Mouse (Mus musculus): Measurements from ENCODE around the gene Pnpt1. TPM values are rescaled to one million over a fixed set of nuclear protein-coding genes. Genes with fewer than 3 reads are reported as not detected.

Pnpt1 gene
- polyA plus RNA-seq (2015; fragmentation: Nextera tagmentation; extraction: Ambion mirVana) = 26.1 and 32.1 TPM in 2 replicates

DNA sequence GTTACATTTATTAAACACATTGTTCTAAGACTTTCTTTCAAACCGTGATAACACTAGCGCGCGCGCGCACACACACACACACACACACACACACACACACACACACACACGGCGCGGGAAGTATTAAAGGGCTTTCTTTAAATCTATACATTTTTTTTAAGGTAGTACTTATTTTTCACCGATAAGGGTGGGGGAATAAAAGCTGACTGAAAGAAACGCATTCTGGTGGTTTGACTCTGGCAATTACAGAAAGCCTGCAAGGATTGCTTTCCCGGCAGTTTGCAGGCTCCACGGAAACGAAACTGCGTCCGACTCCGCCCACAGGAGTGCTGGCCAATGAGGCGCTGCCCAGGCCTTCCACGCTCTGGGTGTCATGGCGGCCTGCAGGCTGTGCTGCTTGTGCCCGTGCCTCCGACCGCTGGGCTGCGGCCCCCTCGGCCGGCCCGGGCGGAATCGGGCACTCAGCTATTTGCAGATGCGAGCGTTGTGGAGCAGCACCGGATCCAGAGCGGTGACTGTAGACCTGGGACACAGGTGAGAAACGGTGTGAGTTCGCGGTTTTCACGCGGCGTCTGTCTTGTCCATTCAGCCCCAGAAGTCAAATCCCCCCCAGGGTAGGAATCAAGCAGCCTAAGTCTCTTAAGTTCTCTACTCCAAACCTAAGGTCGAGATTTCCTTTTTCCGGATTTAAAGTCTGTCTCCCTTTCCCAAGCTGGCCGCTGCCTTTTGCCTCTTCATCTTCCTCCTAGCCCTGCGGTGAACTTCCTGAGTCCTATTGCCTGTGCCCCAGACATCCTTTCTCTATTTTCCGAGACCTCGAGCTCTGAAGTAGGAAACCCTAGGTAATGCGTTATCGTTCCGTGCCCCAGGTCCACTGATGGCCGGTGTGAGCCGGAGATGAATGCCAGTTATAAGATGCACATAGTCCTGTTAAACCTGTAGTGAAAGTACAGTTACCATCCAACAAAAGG, at the start of gene Pnpt1:
Pnpt1 (plus strand) TSS at position 360 of the 971 bp plus-strand sequence.
- Histone ChIP-seq H3K4me2 (peak within 1 kb of the TSS; percentile 63), H3K27me3 (replicated peaks) (no peaks in the 10 kb centered on the region), H3K9me3 (replicated peaks) (no peaks in the 10 kb centered on the region), H3K36me3 (peaks cover 8% of the 10 kb centered on the region), H3K4me3 (replicated peaks) (peak within 1 kb of the TSS; percentile 66), H3K4me1 (peaks cover 4% of the 10 kb centered on the region), H3K9ac (replicated peaks) (peak within 1 kb of the TSS; percentile 71), H3K27ac (replicated peaks) (peak within 1 kb of the TSS; percentile 78)
- ATAC-seq (ENCODE audit: low FRiP score) = peak; percentile 100
- 4% methylated on average over 50 of the region's 50 CpGs for WGBS

DNA sequence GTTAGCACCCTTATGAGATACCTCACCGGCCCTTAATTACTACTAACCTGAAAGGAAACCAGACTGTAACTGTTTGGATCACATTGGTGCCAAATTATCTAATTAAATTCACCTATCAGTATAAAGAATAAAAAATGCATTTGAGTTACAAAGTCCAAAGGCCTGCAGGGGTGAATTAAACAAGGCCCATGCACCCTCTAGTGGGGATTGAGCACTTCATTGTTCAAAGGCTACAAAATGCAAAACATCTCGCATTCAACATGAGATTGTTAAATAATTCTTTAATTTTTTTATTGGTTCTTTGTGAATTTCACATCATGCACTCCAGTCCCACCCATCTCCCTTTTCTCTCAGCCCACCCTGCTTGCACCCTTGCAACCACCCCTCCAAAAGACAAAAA, 38.1 kb upstream of the Pnpt1 start:
- Histone ChIP-seq H3K9ac (replicated peaks) (no peak overlapping the region), H3K36me3 (no peaks in the 10 kb centered on the region), H3K4me2 (no peak overlapping the region), H3K4me1 (no peaks in the 10 kb centered on the region), H3K9me3 (replicated peaks) (no peaks in the 10 kb centered on the region), H3K4me3 (replicated peaks) (no peak overlapping the region), H3K27ac (replicated peaks) (no peak overlapping the region), H3K27me3 (replicated peaks) (no peaks in the 10 kb centered on the region)
- 90% methylated on average over 2 of the region's 2 CpGs for WGBS
- ATAC-seq (ENCODE audit: low FRiP score) = no peak

DNA sequence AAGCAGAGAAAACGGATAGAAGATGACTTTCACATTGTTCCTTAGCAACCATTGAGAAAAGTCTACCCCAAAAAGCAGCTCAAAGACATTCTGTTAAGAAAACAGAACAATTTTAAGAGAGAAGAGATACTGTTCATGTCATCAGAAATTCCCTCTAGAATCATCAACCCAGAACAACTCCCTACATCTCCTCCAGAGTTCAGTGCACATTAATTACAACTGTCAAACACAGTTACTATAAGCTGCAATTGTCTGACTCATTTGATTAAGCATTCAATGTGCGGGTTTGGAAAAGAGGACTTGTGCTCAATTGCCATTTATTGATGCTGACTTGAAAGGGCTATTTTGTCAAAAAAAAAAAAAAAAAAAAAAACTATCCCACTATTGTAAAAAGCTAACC, 31.6 kb upstream of the Pnpt1 start:
- H3K27me3 ChIP-seq (replicated peaks) = no peaks in the 10 kb centered on the region
- H3K4me3 ChIP-seq (replicated peaks) = no peak overlapping the region
- H3K9ac ChIP-seq (replicated peaks) = no peak overlapping the region
- no peak overlapping the region for H3K27ac ChIP-seq (replicated peaks)
- ATAC-seq (ENCODE audit: low FRiP score) = no peak
- H3K4me2 ChIP-seq = no peak overlapping the region
- no peaks in the 10 kb centered on the region for H3K36me3 ChIP-seq
- no peaks in the 10 kb centered on the region for H3K4me1 ChIP-seq
- H3K9me3 ChIP-seq (replicated peaks) = no peaks in the 10 kb centered on the region
- 37% methylated on average over 2 of the region's 2 CpGs for WGBS

DNA sequence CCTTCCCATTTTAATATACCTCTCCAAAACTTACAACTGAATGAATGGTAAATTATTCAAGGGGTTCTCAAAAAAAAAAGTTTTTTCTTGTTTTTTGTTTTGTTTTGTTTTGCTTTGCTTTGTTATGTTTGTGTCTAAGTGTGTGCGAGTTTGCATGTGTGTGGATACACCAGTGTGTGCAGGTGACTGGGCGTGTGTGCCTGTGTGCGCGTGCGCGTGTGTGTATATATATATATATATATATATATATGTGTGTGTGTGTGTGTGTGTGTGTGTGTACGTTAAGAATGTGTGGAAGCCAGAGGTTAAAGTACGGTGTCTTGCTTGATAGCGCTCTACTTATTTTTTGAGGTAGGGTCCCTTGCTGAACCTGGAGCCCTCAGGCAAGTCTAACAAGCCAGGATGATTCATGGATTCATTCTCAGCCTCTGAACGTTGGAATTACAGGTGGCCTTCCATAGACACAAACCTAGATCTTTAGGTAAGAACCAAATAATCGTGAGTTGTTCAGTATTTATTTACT, 621 bp upstream of the Pnpt1 start:
- Histone ChIP-seq H3K4me3 (replicated peaks) (peak overlapping the region; percentile 66), H3K36me3 (peaks cover 6% of the 10 kb centered on the region), H3K27me3 (replicated peaks) (no peaks in the 10 kb centered on the region), H3K9ac (replicated peaks) (peak overlapping the region; percentile 71), H3K4me1 (peaks cover 4% of the 10 kb centered on the region), H3K4me2 (peak overlapping the region; percentile 63), H3K9me3 (replicated peaks) (no peaks in the 10 kb centered on the region), H3K27ac (replicated peaks) (peak overlapping the region; percentile 78; the same call in 1 of the 2 replicates)
- peak; percentile 78 for ATAC-seq (ENCODE audit: low FRiP score)
- 56% methylated on average over 11 of the region's 11 CpGs for WGBS

DNA sequence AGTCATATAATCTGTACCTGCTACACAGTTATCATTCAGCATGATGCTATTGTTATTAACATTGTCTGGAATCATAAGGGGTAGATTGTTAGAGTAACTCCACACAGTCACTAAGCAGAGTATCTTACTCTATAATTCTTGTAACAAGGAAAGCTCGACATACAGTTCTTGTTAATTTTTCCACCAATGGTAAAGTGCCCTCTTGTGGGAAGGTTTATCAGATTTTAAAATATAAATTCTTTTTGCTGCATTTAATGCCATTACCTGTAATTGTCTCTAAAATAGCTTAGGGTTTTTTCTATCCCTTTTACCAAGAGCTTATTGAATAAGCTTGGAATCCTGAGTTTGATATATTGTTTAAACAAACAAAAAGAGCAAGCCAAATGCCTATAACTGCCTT, 10.1 kb downstream of the Pnpt1 start:
- 67% methylated on average over 1 of the region's 1 CpGs for WGBS
- H3K4me2 ChIP-seq = no peak overlapping the region
- H3K9ac ChIP-seq (replicated peaks) = no peak overlapping the region
- no peak for ATAC-seq (ENCODE audit: low FRiP score)
- H3K36me3 ChIP-seq = peaks cover 33% of the 10 kb centered on the region
- no peaks in the 10 kb centered on the region for H3K27me3 ChIP-seq (replicated peaks)
- H3K9me3 ChIP-seq (replicated peaks) = no peaks in the 10 kb centered on the region
- H3K4me3 ChIP-seq (replicated peaks) = no peak overlapping the region
- no peaks in the 10 kb centered on the region for H3K4me1 ChIP-seq
- no peak overlapping the region for H3K27ac ChIP-seq (replicated peaks)

DNA sequence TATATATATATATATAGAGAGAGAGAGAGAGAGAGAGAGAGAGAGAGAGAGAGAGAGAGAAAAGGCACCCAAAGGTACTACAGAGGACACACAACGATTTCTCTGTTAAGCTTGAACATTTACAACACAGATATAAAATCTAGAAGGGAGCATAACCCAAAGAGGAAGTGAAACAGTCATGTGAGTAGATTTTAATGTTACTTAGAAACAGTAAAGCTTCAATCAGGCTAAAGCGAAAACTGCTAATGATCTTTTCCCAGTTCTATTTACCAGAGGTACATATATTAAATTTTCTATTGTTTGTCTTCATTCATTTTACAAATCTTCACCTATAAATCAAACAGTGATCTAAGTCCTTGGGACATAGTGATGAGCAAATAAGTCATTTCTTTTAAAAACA, 18.4 kb downstream of the Pnpt1 start:
- no peaks in the 10 kb centered on the region for H3K4me1 ChIP-seq
- H3K36me3 ChIP-seq = peaks cover 30% of the 10 kb centered on the region
- H3K27ac ChIP-seq (replicated peaks) = no peak overlapping the region
- 94% methylated on average over 2 of the region's 2 CpGs for whole genome bisulfite sequencing
- H3K4me2 ChIP-seq = no peak overlapping the region
- no peaks in the 10 kb centered on the region for H3K9me3 ChIP-seq (replicated peaks)
- no peaks in the 10 kb centered on the region for H3K27me3 ChIP-seq (replicated peaks)
- no peak overlapping the region for H3K4me3 ChIP-seq (replicated peaks)
- H3K9ac ChIP-seq (replicated peaks) = no peak overlapping the region
- no peak for ATAC-seq (ENCODE audit: low FRiP score)

DNA sequence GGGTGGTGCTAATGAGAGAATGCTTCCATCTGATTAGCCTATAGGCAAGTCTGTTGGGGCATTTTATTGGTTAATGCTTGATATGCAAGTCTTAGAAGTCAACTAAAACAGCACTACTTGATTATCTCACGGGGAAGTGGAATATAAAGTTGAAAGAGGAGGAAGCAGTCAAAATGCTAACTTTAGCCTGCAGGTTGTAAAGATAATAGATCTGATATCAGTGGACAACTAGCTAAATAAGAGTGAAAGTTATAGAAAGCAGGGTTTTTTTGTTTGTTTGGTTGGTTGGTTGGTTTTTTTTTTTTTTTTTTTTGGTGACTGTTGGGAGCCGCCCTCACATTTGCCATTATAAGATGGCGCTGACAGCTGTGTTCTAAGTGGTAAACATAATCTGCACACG, 33.0 kb downstream of the Pnpt1 start:
- H3K36me3 ChIP-seq = peaks cover 21% of the 10 kb centered on the region
- 90% methylated on average over 4 of the region's 4 CpGs for WGBS
- no peaks in the 10 kb centered on the region for H3K27me3 ChIP-seq (replicated peaks)
- H3K9me3 ChIP-seq (replicated peaks) = no peaks in the 10 kb centered on the region
- no peak overlapping the region for H3K9ac ChIP-seq (replicated peaks)
- H3K27ac ChIP-seq (replicated peaks) = no peak overlapping the region
- no peak overlapping the region for H3K4me2 ChIP-seq
- H3K4me3 ChIP-seq (replicated peaks) = no peak overlapping the region
- ATAC-seq (ENCODE audit: low FRiP score) = no peak
- no peaks in the 10 kb centered on the region for H3K4me1 ChIP-seq

DNA sequence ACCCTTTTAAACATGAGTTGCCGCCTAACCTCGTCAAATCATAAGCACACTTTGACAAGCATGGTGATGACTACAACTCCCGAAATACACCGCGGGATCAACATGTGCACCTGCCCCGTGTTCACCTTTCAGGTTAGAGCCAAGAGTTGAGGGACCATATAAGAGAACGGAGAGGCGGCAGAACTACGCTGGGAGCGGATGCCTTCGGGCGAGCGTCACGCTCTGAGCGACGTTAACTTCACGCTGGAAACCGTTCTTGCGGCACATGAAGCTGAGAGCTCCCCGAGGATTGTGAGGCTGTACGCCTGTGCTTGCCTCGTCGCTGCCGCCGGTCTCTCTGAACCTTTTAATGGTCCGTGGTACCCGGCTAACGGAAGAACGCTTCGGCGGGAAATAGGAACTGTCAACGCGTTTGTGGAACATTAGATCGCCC, 41.4 kb downstream of the Pnpt1 start:
- ATAC-seq (ENCODE audit: low FRiP score) = peak; percentile 57
- peak overlapping the region; percentile 68 for H3K4me3 ChIP-seq (replicated peaks)
- H3K9me3 ChIP-seq (replicated peaks) = no peaks in the 10 kb centered on the region
- WGBS = under 1% methylated on average over 34 of the region's 34 CpGs
- peak overlapping the region; percentile 50 for H3K9ac ChIP-seq (replicated peaks)
- H3K4me2 ChIP-seq = peak overlapping the region; percentile 70
- peak overlapping the region; percentile 97 for H3K27ac ChIP-seq (replicated peaks)
- H3K4me1 ChIP-seq = peaks cover 24% of the 10 kb centered on the region
- H3K36me3 ChIP-seq = no peaks in the 10 kb centered on the region
- H3K27me3 ChIP-seq (replicated peaks) = no peaks in the 10 kb centered on the region

DNA sequence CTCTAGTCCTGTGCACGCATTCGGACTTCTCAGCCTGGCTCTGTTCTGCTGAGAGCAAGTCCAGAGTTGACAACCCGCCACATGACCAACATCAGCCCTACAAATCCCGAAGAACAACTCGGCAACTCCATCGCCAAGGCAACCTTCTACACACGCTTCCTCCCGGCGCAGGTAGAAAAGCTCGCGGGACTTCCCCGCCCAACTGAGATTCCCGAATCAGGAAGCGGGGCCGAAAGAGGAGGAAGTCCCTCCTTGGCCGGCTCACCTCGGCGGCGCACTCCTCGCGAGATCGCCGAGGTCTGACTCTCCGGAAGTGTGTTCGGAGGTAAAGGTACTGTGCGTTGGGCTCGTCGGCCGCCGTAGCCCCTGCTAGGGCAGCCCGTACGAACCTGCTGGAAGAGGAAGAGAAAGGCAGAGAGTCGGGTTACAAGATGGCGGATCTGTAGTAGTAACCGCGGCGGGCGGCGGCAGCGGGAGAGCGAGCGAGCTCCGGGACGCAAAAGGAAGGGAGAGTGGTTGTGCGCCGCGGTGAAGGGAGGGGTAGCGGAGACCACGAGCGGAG, 42.1 kb downstream of the Pnpt1 start, which contains the start of gene Ppp4r3b:
Ppp4r3b (plus strand) TSS at position 328 of the 562 bp plus-strand sequence.
- H3K27ac ChIP-seq (replicated peaks) = peak within 1 kb of the TSS; percentile 97
- no peaks in the 10 kb centered on the region for H3K36me3 ChIP-seq
- H3K9ac ChIP-seq (replicated peaks) = peak within 1 kb of the TSS; percentile 84
- H3K27me3 ChIP-seq (replicated peaks) = no peaks in the 10 kb centered on the region
- no peaks in the 10 kb centered on the region for H3K9me3 ChIP-seq (replicated peaks)
- H3K4me3 ChIP-seq (replicated peaks) = peak within 1 kb of the TSS; percentile 68
- peak; percentile 97 for ATAC-seq (ENCODE audit: low FRiP score)
- peaks cover 24% of the 10 kb centered on the region for H3K4me1 ChIP-seq
- WGBS = under 1% methylated on average over 49 of the region's 50 CpGs
- peak within 1 kb of the TSS; percentile 74 for H3K4me2 ChIP-seq

DNA sequence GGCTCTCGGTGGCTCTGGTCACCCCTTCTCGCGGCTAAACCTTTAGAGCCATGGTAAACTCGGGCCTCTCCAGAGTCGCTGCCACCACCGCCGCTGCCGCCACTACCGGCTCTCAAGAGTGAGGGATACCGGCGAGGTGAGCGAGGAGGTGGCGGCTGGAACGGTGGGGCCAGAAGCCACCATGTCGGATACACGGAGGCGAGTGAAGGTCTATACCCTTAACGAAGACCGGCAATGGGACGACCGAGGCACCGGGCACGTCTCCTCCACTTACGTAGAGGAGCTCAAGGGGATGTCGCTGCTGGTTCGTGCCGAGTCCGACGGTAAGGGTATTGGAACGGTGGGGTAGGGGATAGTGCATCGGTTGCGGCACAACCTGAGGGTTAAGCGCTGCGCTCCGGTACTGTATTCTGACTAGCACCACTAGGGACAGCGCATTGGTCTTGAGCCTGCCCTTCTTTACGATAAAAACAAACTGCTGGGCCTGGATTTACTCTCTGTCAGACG, 42.6 kb downstream of the Pnpt1 start:
- H3K4me3 ChIP-seq (replicated peaks) = peak overlapping the region; percentile 68
- H3K4me1 ChIP-seq = peaks cover 24% of the 10 kb centered on the region
- H3K9ac ChIP-seq (replicated peaks) = peak overlapping the region; percentile 84
- WGBS = 0% methylated on average over 38 of the region's 38 CpGs
- ATAC-seq (ENCODE audit: low FRiP score) = peak; percentile 74
- no peaks in the 10 kb centered on the region for H3K36me3 ChIP-seq
- peak overlapping the region; percentile 97 for H3K27ac ChIP-seq (replicated peaks)
- H3K4me2 ChIP-seq = peak overlapping the region; percentile 74
- no peaks in the 10 kb centered on the region for H3K27me3 ChIP-seq (replicated peaks)
- H3K9me3 ChIP-seq (replicated peaks) = no peaks in the 10 kb centered on the region

DNA sequence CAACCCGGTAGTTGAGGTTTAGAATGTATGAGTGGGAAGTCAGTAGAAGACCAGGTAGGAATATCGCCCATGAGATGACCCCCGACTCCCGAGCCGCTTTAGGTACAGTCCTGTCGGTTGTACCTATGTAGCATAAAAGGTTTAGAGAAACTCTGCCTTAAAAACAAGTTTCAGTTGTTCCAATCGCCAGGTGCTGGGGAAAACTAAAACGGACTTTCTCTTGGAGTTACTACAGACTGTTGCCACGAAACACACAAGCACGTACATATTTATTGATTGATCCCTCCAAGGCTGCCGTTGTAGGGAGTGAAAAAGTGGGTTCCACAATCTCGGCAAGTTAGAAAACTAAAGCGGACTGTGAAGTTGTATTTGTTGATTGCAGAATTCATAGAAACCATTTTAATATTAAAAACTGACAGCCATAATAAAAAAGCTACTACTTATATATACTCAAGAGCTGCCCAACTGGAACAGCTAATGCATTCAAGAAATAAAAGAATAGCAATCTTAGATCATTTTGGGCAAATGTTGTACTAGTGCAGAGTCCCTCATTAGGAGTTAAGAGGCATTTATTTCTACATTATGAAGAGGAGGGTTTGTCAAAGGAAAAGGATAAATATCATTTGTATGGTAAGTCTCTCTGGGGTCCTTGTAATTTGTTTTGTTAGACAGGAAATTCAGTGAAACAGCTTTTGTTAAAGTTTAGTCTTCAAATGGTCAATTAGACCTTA, 43.3 kb downstream of the Pnpt1 start:
- H3K9me3 ChIP-seq (replicated peaks) = no peaks in the 10 kb centered on the region
- no peaks in the 10 kb centered on the region for H3K36me3 ChIP-seq
- peak overlapping the region; percentile 74 for H3K4me2 ChIP-seq
- WGBS = 6% methylated on average over 13 of the region's 13 CpGs
- H3K9ac ChIP-seq (replicated peaks) = peak overlapping the region; percentile 84
- H3K27ac ChIP-seq (replicated peaks) = peak overlapping the region; percentile 97
- no peaks in the 10 kb centered on the region for H3K27me3 ChIP-seq (replicated peaks)
- no peak for ATAC-seq (ENCODE audit: low FRiP score)
- peak overlapping the region; percentile 68 for H3K4me3 ChIP-seq (replicated peaks)
- H3K4me1 ChIP-seq = peaks cover 24% of the 10 kb centered on the region
